Mouse (Mus musculus): ENCODE measurements around the gene Prap1.

Prap1 gene

GRCm38 (mm10) chr7:140081408-140082241 lies 11.6 kb upstream of the Prap1 start:
- DNase-seq (ENCODE audit: low spot score in 2 of 2), result peak; percentile 56 to 63

GRCm38 (mm10) chr7:140082242-140082678 lies 10.9 kb upstream of the Prap1 start, which contains the start of gene Caly:
Caly (minus strand) TSS chr7:140082548.
- peak; percentile 93 to 95 for DNase-seq (ENCODE audit: low spot score in 2 of 2)

DNA sequence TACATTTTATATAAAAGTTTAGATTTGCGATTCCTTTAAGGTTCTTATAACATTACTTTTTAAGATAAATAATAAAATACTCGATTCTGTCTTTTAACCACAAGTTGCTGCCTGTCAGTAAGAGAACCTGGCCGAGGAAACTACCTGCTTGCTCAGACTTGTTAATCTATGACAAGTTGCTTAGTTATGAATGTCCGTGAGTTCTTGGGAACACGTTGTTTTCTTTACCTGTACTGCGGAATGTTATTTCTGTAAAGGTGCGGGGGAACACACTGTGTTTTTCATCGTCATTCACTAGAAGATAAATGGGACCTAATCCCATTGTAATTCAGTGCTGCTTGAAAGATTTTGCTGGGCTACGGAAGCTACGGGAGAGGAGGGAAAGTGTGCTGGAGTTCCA lies 2.6 kb upstream of the Prap1 start:
- DNase-seq (ENCODE audit: low spot score in 2 of 2), result no peak

GRCm38 (mm10) chr7:140094954-140095353 lies 1.8 kb downstream of the Prap1 start:
- no peak for DNase-seq (ENCODE audit: low spot score in 2 of 2)

DNA sequence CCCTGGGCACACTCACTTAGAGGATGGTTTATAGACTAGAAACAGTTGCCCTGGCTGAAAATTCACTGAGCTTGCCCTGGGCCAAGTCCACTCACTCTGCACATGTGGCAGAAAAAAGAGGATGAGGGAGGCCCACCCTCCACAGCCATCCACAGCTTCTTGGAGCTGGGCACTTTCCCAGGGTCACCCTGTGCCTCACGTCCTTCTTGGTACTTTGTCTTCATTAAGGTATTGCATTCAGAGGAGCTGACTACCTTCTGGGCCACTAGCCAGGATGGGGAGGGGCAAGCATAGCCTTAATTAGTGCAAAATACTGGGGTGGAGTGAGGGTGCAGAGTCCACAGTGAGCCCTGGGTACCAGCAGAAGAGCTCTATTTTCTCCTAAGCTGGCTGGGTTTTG lies 2.4 kb downstream of the Prap1 start:
- DNase-seq (ENCODE audit: low spot score in 2 of 2), result no peak

GRCm38 (mm10) chr7:140096055-140096454 lies 2.9 kb downstream of the Prap1 start:
- DNase-seq (ENCODE audit: low spot score in 2 of 2), result no peak

- no peak for DNase-seq (ENCODE audit: low spot score in 2 of 2)
Observed at GRCm38 (mm10) chr7:140098466-140098865, 5.3 kb downstream of the Prap1 start.

DNA sequence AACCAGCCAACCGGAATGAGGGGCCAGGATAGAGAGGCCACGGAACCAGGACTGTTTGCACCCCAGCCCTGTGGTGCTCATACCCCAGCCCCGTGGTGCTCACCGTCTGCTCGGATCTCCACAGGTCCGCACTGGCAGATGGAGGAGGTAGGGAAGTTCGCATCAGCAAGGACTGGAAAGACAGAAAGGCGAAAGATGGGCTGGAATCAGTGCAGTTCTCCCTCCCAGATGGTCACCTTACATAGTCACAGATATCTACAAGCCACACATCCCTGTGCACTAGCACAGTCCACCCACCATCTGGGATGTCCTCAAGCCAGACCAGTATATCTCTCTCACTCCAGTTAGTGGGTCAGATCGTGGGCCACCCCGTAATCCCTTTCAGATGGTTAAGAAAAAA lies 8.3 kb downstream of the Prap1 start:
- peak in 1 of 2 experiments; percentile 21 for DNase-seq (ENCODE audit: low spot score in 2 of 2)

DNA sequence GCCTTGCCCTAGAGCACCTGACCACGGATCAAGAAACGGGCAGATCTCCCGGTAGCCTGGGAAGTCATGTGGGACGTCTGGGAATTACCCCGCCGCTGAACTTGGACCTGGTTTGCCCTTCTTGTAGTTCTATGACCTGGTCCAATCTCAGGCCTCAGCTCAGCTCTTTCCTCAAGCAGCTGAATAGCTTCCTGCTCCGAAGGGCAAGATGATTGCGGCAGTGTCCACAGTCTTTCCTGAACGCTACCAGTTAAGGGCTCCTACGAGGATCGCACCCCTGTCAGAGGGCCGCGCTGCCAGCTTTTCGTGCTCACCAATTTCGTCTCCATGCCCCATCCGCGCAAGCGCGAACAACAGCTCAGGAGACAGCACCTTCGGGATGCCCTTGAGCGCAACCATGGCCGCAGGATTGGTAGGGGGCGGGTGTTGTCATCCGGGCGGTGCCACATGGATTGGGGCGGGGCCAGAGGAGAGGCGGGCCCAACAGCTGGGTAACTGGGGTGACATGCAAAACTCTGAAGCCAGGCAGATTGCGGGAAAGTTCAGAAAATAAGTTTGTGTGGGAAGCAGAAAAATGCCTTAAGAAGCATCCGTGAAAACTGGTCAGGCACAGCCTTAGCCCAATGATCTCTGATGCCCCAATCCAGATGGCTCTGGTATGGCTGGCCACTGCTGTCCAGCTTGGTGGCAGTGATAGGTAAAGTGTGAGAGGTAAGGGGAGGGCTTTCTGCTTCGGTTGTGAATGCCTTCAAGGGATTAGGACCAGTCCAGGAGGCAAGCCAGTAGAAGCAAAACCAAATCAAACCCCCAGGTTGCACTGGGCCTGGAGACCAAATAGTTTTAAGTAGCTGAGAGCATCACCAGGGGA lies 9.0 kb downstream of the Prap1 start, which contains the start of gene Fuom:
Gene Fuom (minus strand): TSS at position 449 of the 868 bp plus-strand sequence.
- DNase-seq (ENCODE audit: low spot score in 2 of 2), result peak; percentile 83 to 86

DNA sequence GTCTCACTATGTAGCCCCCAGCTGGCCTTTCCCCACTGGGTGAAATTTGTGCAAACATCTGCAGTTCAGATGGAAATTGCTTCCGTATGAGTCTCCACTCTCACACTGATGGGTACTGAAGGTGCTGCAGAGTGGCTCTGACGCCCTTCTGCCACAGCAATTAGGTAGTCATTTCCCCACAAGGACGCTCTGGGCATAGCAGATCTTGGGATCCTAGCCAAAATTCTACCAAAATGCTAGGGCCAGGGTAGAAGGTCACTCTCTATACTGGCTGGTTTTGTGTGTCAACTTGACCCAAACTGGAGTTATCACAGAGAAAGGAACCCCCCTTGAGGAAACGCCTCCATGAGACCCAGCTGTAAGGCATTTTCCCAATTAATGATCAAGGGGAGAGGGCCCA lies 10.8 kb downstream of the Prap1 start:
- no peak for DNase-seq (ENCODE audit: low spot score in 2 of 2)

- no peak for DNase-seq (ENCODE audit: low spot score in 2 of 2)
Observed at GRCm38 (mm10) chr7:140111943-140112342, 18.7 kb downstream of the Prap1 start.

GRCm38 (mm10) chr7:140115583-140116328 lies 22.6 kb downstream of the Prap1 start, which contains the start of gene Paox:
Paox (plus strand) TSS chr7:140115799.
- peak; percentile 28 to 69 for DNase-seq (ENCODE audit: low spot score in 2 of 2)

GRCm38 (mm10) chr7:140116329-140117054 lies 23.3 kb downstream of the Prap1 start, which contains the start of gene Echs1:
Echs1 (minus strand) TSS chr7:140116476.
- DNase-seq (ENCODE audit: low spot score in 2 of 2), result peak; percentile 82 to 87

GRCm38 (mm10) chr7:140120484-140120883 lies 27.3 kb downstream of the Prap1 start:
- DNase-seq (ENCODE audit: low spot score in 2 of 2), result no peak

DNA sequence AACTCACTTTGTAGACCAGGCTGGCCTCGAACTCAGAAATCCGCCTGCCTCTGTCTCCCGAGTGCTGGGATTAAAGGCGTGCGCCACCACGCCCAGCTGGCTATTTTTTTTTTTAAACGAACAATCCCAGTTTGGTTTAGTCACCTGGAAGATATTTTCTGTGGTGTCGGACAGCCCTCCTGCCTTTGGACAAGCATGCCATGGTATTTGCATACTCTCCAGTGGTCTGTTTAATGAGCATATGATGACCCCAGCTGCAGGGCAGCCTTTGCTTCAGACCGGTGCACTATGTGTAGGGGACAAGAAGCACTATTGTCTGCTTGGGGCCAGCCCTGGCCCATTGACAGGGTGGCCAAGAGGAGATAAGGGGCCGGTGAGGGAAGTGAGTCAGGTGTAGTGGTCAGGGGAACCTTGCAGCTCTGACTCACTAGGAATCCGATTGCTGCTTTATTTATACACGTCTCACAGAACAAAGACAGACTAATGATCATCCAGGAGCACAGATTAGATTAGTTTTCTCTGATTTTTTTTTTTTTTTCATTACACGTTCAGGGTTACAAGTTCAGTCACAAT lies 28.2 kb downstream of the Prap1 start:
- no peak for DNase-seq (ENCODE audit: low spot score in 2 of 2)

- DNase-seq (ENCODE audit: low spot score in 2 of 2), result no peak
Observed at GRCm38 (mm10) chr7:140122765-140123164, 29.6 kb downstream of the Prap1 start.

DNA sequence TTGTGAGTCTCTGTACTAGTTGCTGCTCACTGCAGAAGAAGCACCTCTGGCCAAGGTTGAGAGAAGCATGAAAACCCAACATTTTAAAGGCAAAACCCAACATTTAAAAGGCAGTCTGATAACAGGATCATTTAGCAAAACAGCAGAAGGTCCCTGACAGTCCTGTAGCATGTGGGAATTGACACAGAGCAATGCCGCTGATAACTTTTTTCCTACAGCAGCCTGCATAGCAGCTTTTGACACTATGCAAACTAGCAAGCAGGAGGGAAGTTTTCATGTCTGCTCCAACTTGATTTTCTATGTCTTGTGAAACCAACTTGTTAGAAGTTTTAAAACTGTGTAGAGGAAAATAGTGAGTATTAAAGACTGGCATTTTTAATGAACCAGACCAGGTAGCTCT lies 31.2 kb downstream of the Prap1 start:
- DNase-seq (ENCODE audit: low spot score in 2 of 2), result no peak

GRCm38 (mm10) chr7:140125278-140126021 lies 32.3 kb downstream of the Prap1 start:
- DNase-seq (ENCODE audit: low spot score in 2 of 2), result peak; percentile 84 to 85

DNA sequence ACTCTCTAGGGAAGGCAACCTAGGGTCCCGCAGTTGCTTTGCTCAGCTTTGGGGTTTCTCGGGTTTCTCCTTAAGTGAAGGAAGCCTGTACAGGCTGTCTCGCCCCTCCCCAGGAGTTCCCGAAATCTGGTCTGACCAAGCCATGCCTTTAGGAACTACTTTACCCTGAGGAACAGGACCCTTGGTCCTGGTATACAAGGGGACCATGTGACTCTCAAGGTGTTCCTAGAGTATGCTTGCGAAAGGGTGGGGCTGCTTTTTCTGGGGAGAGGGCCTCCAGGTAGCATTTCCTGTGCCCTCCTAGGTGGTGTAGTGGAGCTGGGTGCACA lies 32.8 kb downstream of the Prap1 start:
- no peak for DNase-seq (ENCODE audit: low spot score in 2 of 2)

DNA sequence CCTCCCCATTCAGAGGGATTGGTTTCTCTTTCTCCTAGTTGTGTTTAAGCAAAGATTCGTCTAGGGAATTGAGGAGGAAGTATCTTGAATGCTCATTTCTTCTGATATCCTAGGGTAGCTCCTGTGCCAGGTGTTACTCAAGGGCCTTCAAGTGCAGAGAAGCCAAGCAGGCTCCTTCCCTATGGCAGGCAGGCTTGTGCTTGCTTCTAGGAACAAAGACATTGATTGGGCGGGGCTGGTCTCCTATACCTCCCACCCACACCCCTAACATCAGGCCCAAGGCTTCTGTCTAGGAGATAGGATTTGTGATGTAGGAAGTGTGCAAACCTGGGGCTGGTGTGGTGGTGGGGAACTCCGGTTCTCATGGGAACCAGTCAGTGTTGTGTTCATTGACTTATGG lies 33.7 kb downstream of the Prap1 start:
- no peak for DNase-seq (ENCODE audit: low spot score in 2 of 2)
